Mouse (Mus musculus) ES-Bruce4 (cell line): ENCODE measurements around the gene Ubr7.

ENCODE experiments used
- CTCF ChIP-seq: IDR thresholded peaks from one replicate; pipeline ENCODE4 v1.8.1; 2011; ENCODE audit warnings: low read depth, low read length
- EP300 ChIP-seq: IDR thresholded peaks from 2 replicates; pipeline ENCODE4 v1.6.1; 2011; ENCODE audit warnings: low read depth, low read length; ENCODE audit not compliant: insufficient read depth
- POLR2A ChIP-seq: IDR thresholded peaks from one replicate; pipeline ENCODE4 v1.8.1; 2011; ENCODE audit warnings: low read length; ENCODE audit not compliant: insufficient read depth

- TF ChIP-seq POLR2A (no peak), CTCF (peak; percentile 93), EP300 (no peak)
Observed at GRCm38 (mm10) chr12:102733381-102733780, 24.4 kb upstream of the Ubr7 start.
